Comparison of ENCODE assay signal across 29 mouse cellular contexts in genomic region chr10:21400453-21400852, GRCm38 (mm10). TPM values are rescaled to one million over a fixed set of nuclear protein-coding genes. Genes with fewer than 3 reads are reported as not detected.
DNase-seq lines count a peak whose midpoint lies in the region; ATAC-seq and TF ChIP-seq lines count a peak whose summit lies in the region.
"Had no signal": no experiment of that assay in that cellular context is flagged by ENCODE, and none has a peak within 500 bp of the region (broad histone marks: within the 10 kb centered on the region; RNA-seq: fewer than 3 reads in every experiment).

No protein-coding gene starts in this region.

- peak overlapping the region; percentile 50 for H3K4me2 ChIP-seq in heart, embryonic 13.5 days
- H3K4me2 ChIP-seq in liver, postnatal 0 days (ENCODE audit: low read depth, low read length): no peak overlapping the region
- H3K4me2 ChIP-seq: limb, embryonic 12.5 days; liver, embryonic 13.5 days; lung, embryonic 15.5 days; neural tube, embryonic 12.5 days had no signal

- TF ChIP-seq EP300 in liver, postnatal 0 days (IDR thresholded peaks at IDR 0.05; ENCODE audit: low read depth): no peak

- no peak overlapping the region for H3K9ac ChIP-seq in heart, embryonic 13.5 days
- H3K9ac ChIP-seq in liver, postnatal 0 days (replicated peaks): no peak overlapping the region
- H3K9ac ChIP-seq: limb, embryonic 12.5 days; liver, embryonic 13.5 days; lung, embryonic 15.5 days; neural tube, embryonic 12.5 days had no signal

- H3K27ac ChIP-seq in heart, embryonic 13.5 days (replicated peaks): peak overlapping the region; percentile 91
- H3K27ac ChIP-seq in kidney, adult 2 months (ENCODE audit: insufficient read depth, low read depth, low read length): no peak overlapping the region
- 0 out of 2 replicates have a peak overlapping the region, but pooled peaks have one; percentile 13 for H3K27ac ChIP-seq in liver, postnatal 0 days (ENCODE audit: low read depth)
- H3K27ac ChIP-seq: layer of hippocampus, adult 2 months; left cerebral cortex, adult 2 months; limb, embryonic 12.5 days; liver, embryonic 13.5 days; lung, embryonic 15.5 days; neural tube, embryonic 12.5 days had no signal

- intact Hi-C loops in heart, postnatal 25 days (cut with DNase I): no loop called here

- no peaks in the 10 kb centered on the region for H3K27me3 ChIP-seq in heart, embryonic 13.5 days (replicated peaks)
- H3K27me3 ChIP-seq in kidney, adult 2 months (replicated peaks; ENCODE audit: control insufficient read depth, insufficient read depth, low read length): no peaks in the 10 kb centered on the region
- no peaks in the 10 kb centered on the region for H3K27me3 ChIP-seq in liver, postnatal 0 days (ENCODE audit: insufficient read depth, low read length)
- H3K27me3 ChIP-seq: limb, embryonic 12.5 days; liver, embryonic 13.5 days; lung, embryonic 15.5 days; neural tube, embryonic 12.5 days had no signal

- no peak for DNase-seq in heart, postnatal 25 days (ENCODE audit: low spot score)
- DNase-seq in kidney, adult 2 months: peak; percentile 28
- no peak for DNase-seq in kidney, postnatal 25 days
- DNase-seq in liver, postnatal 0 days: no peak
- no peak for DNase-seq in liver
- DNase-seq: cerebellum, adult 11 months; cerebellum, adult 9-10 months; cerebellum, postnatal 36 days; kidney, adult 18-20 months; liver, embryonic 13.5 days; thymus, postnatal 4 days had no signal

- 0 out of 2 replicates have a peak overlapping the region, but pooled peaks have one; percentile 3 for H3K4me3 ChIP-seq in heart, embryonic 13.5 days
- no peak overlapping the region for H3K4me3 ChIP-seq in kidney, adult 2 months (ENCODE audit: insufficient read depth, low read depth, low read length)
- no peak overlapping the region for H3K4me3 ChIP-seq in liver, postnatal 0 days (ENCODE audit: low read depth, low read length)
- H3K4me3 ChIP-seq: layer of hippocampus, adult 2 months; left cerebral cortex, adult 2 months; limb, embryonic 12.5 days; liver, embryonic 13.5 days; lung, embryonic 15.5 days; midbrain, embryonic 10.5 days; myocyte; neural tube, embryonic 12.5 days had no signal

- no peaks in the 10 kb centered on the region for H3K9me3 ChIP-seq in heart, embryonic 13.5 days
- no peaks in the 10 kb centered on the region for H3K9me3 ChIP-seq in liver, postnatal 0 days (ENCODE audit: low read length)
- H3K9me3 ChIP-seq: limb, embryonic 12.5 days; liver, embryonic 13.5 days; lung, embryonic 15.5 days; midbrain, embryonic 10.5 days; neural tube, embryonic 12.5 days had no signal

- H3K4me1 ChIP-seq in heart, embryonic 13.5 days: peaks cover 47% of the 10 kb centered on the region
- 0 out of 2 replicates have a peak, but pooled peaks cover 2% of the 10 kb centered on the region for H3K4me1 ChIP-seq in kidney, adult 2 months (ENCODE audit: control insufficient read depth, insufficient read depth, low read length)
- H3K4me1 ChIP-seq in liver, postnatal 0 days (ENCODE audit: insufficient read depth): no peaks in the 10 kb centered on the region
- H3K4me1 ChIP-seq: limb, embryonic 12.5 days; lung, embryonic 15.5 days; neural tube, embryonic 12.5 days had no signal

- no peak for TF ChIP-seq CTCF in kidney, adult 2 months (conservative IDR thresholded peaks at IDR 0.05; ENCODE audit: insufficient read depth, insufficient read length, low read depth, low read length)
- no peak for TF ChIP-seq CTCF in liver, postnatal 0 days (IDR thresholded peaks at IDR 0.05; ENCODE audit: low read depth)

- no peak for TF ChIP-seq POLR2A in kidney, adult 2 months (IDR thresholded peaks at IDR 0.05; ENCODE audit: low read depth, low read length)

- WGBS in heart, embryonic 13.5 days: 13% methylated on average over 2 of the region's 2 CpGs
- WGBS in kidney, adult 2 months: 66% methylated on average over 2 of the region's 2 CpGs
- 53% methylated on average over 2 of the region's 2 CpGs for WGBS in liver, postnatal 0 days (ENCODE audit: insufficient replicate concordance)

- no peak for ATAC-seq in heart, embryonic 13.5 days (ENCODE audit: extremely low read depth, insufficient number of reproducible peaks, low FRiP score, low TSS enrichment)
- peak; percentile 62 for ATAC-seq in liver, postnatal 0 days
- ATAC-seq: CD4-positive, CD25-positive, alpha-beta regulatory T cell, adult 4 months; forebrain, embryonic 14.5 days had no signal

- H3K36me3 ChIP-seq in heart, embryonic 13.5 days: no peaks in the 10 kb centered on the region
- no peaks in the 10 kb centered on the region; the same call in 1 of the 2 replicates for H3K36me3 ChIP-seq in kidney, adult 2 months (ENCODE audit: control insufficient read depth, insufficient read depth, low read length)
- H3K36me3 ChIP-seq in liver, postnatal 0 days (replicated peaks; ENCODE audit: insufficient read depth, low read length): no peaks in the 10 kb centered on the region
- H3K36me3 ChIP-seq: limb, embryonic 12.5 days; liver, embryonic 13.5 days; lung, embryonic 15.5 days; midbrain, embryonic 10.5 days; neural tube, embryonic 12.5 days had no signal

RNA-seq across cellular contexts. Expression of gene Aldh8a1, which starts 23.4 kb away (rescaled TPM):
- 0.78 TPM in 1 of 2 replicates, not detected in the other for polyA plus RNA-seq in heart, embryonic 13.5 days (2015; fragmentation: Nextera tagmentation; extraction: Ambion mirVana)
- total RNA-seq in heart, postnatal 25 days (2021): not detected
- polyA plus RNA-seq in kidney, adult 2 months (2012; rRNA removed): 238 and 267 TPM in 2 replicates
- 111 and 117 TPM in 2 replicates for polyA plus RNA-seq in liver, postnatal 0 days (2015; fragmentation: Nextera tagmentation; extraction: Ambion mirVana)
- total RNA-seq: gastrocnemius, postnatal 14 days; granulocyte monocyte progenitor cell, adult 5-6 weeks; layer of hippocampus, postnatal 14 days; megakaryocyte progenitor cell, adult 5-6 weeks had no signal
- polyA plus RNA-seq: CD4-positive, CD25-positive, alpha-beta regulatory T cell, adult 4 months; embryonic facial prominence, embryonic 11.5 days; forebrain, embryonic 14.5 days; intestine, embryonic 14.5 days; limb, embryonic 12.5 days; midbrain, postnatal 0 days; myocyte; small intestine, adult 2 months had no signal

Comparison
In these comparisons a context has a peak if more than half of its experiments do, and no peak if none do; other contexts are left out.
1. RNA of gene Aldh8a1, which starts 23.4 kb away (polyA plus RNA-seq): 238 to 267 TPM in kidney, adult 2 months and 111 to 117 TPM in liver, postnatal 0 days; 0.78 TPM in heart, embryonic 13.5 days; every median in the first group is over 10 times any median in the second.